Comparison of ENCODE assay signal across 10 mouse cellular contexts in the genomic region with DNA sequence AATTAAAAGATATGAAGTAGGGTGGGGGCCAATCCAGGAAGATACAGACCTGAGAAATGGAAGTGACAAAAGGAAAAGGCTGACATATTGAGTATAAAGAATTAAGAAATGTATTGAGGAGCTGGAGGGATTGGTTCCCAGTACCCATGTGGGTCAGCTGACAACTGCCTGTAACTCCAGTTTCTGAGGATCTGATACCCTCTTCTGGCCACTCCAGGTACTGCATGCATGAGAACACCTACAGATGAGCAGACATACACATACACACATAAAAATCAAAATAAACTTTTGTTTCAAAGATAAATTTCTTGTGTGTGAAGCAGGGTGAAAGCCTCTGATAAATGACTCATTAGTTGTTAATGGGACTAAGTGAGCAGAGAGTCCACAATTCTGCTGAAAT.
DNase-seq lines count a peak whose midpoint lies in the region; ATAC-seq and TF ChIP-seq lines count a peak whose summit lies in the region.
"Had no signal": no experiment of that assay in that cellular context is flagged by ENCODE, and none has a peak within 500 bp of the region (broad histone marks: within the 10 kb centered on the region; RNA-seq: fewer than 3 reads in every experiment).

No protein-coding gene starts in this region.

- no peak overlapping the region for H3K4me2 ChIP-seq in heart, postnatal 0 days (ENCODE audit: low read depth, low read length)

- H3K27me3 ChIP-seq in heart, postnatal 0 days (ENCODE audit: control insufficient read depth, insufficient read depth, low read length), result no peaks in the 10 kb centered on the region

- 0 out of 2 replicates have a peak, but pooled peaks cover 5% of the 10 kb centered on the region for H3K4me1 ChIP-seq in heart, postnatal 0 days (ENCODE audit: control insufficient read depth, insufficient read depth)

- no peak for DNase-seq in heart, postnatal 0 days (ENCODE audit: low spot score)
- no peak for DNase-seq in heart, adult 18-20 months
- peak; percentile 9 for DNase-seq in spleen, adult 12 weeks (ENCODE audit: low spot score)
- DNase-seq in spleen, postnatal 4 days (ENCODE audit: low spot score in 2 of 2), result no peak
- peak; percentile 20 for DNase-seq in c-Kit-positive CD71-positive TER-119-positive erythroid progenitor cells, embryonic 14.5 days (ENCODE audit: low spot score)
- DNase-seq in thymus, postnatal 4 days, result peak; percentile 61
- no peak for DNase-seq in adrenal gland, adult 18-20 months (ENCODE audit: low spot score in 2 of 2)
- no peak for DNase-seq in cerebellum, adult 9-10 months

- no peak overlapping the region for H3K4me3 ChIP-seq in heart, postnatal 0 days (ENCODE audit: low read depth, low read length)
- H3K4me3 ChIP-seq: myocyte had no signal

- no peak for TF ChIP-seq EP300 in heart, postnatal 0 days (IDR thresholded peaks at IDR 0.05; ENCODE audit: low read depth)

- ATAC-seq in heart, postnatal 0 days (ENCODE audit: insufficient read depth, low read depth), result no peak
- ATAC-seq: intestine, embryonic 16.5 days had no signal

- TF ChIP-seq CTCF in heart, postnatal 0 days (IDR thresholded peaks at IDR 0.05; ENCODE audit: low read depth), result peak; percentile 32

- H3K27ac ChIP-seq in heart, postnatal 0 days (ENCODE audit: low read depth), result no peak overlapping the region

- H3K9me3 ChIP-seq in heart, postnatal 0 days (replicated peaks; ENCODE audit: control insufficient read depth, low read length), result no peaks in the 10 kb centered on the region

- H3K9ac ChIP-seq in heart, postnatal 0 days (replicated peaks; ENCODE audit: low read depth, low read length), result no peak overlapping the region

- H3K36me3 ChIP-seq in heart, postnatal 0 days (replicated peaks; ENCODE audit: control insufficient read depth, insufficient read depth, low read length), result peaks cover 24% of the 10 kb centered on the region

Comparison
In these comparisons a context has a peak if more than half of its experiments do, and no peak if none do; other contexts are left out.
1. DNase-seq: peak in spleen, adult 12 weeks (single experiment), c-Kit-positive CD71-positive TER-119-positive erythroid progenitor cells, embryonic 14.5 days (single experiment) and thymus, postnatal 4 days (single experiment); none in heart, postnatal 0 days (single experiment), heart, adult 18-20 months (0 of 2), spleen, postnatal 4 days (0 of 2), adrenal gland, adult 18-20 months (0 of 2) and cerebellum, adult 9-10 months (single experiment).